Mouse (Mus musculus): ENCODE measurements around the gene Hras. TPM values are rescaled to one million over a fixed set of nuclear protein-coding genes. Genes with fewer than 3 reads are reported as not detected.

Hras gene
- polyA plus RNA-seq, 1 experiment from 2014 or later: 94.5 TPM

- WGBS: 88% methylated on average over 4 of the region's 4 CpGs
- Histone ChIP-seq H3K27ac (no peak overlapping the region), H3K9me3 (no peaks in the 10 kb centered on the region), H3K36me3 (peaks cover 90% of the 10 kb centered on the region), H3K9ac (no peak overlapping the region), H3K4me1 (no peaks in the 10 kb centered on the region), H3K4me2 (replicated peaks) (no peak overlapping the region), H3K4me3 (no peak overlapping the region), H3K27me3 (no peaks in the 10 kb centered on the region)
- ATAC-seq (ENCODE audit: low FRiP score, low read depth): no peak
Measured at GRCm38 (mm10) chr7:141141326-141141725, 52.5 kb downstream of the Hras start.

MicroRNAs within 50 kb of the gene (microRNA counts, 519-probe panel; counts per million panel counts)
- 3,898 counts per million, percentile 74 among the panel's probes with 10 or more counts for microRNA mmu-miR-210

Small RNAs within 50 kb of the gene (microRNA-seq; reads per million reads assigned to microRNA genes)
- gene Mir210: 619 reads per million, percentile 71 among the genes with 10 or more reads in this experiment

Other genes starting within 250 kb of the Hras start
- 10.7 and 15.2 TPM in 2 replicates for gene Ifitm5, start 243.7 kb downstream of the Hras start, polyA plus RNA-seq (2015; fragmentation: Nextera tagmentation; extraction: Ambion mirVana)
- gene Gm45717, start 238.1 kb downstream of the Hras start, polyA plus RNA-seq (2015; fragmentation: Nextera tagmentation; extraction: Ambion mirVana): not detected in 2 replicates
- 1,181 and 1,271 TPM in 2 replicates for gene Ifitm2, start 238.0 kb downstream of the Hras start, polyA plus RNA-seq (2015; fragmentation: Nextera tagmentation; extraction: Ambion mirVana)
- gene Ifitm1, start 226.8 kb downstream of the Hras start, polyA plus RNA-seq (2015; fragmentation: Nextera tagmentation; extraction: Ambion mirVana): 50.2 and 64.6 TPM in 2 replicates
- 121 and 130 TPM in 2 replicates for gene Ifitm3, start 183.2 kb downstream of the Hras start, polyA plus RNA-seq (2015; fragmentation: Nextera tagmentation; extraction: Ambion mirVana)
- 0.31 TPM in 1 of 2 replicates, not detected in the other for gene Ifitm6, start 176.1 kb downstream of the Hras start, polyA plus RNA-seq (2015; fragmentation: Nextera tagmentation; extraction: Ambion mirVana)
- not detected in 2 replicates for gene Gm17387, start 164.9 kb downstream of the Hras start, polyA plus RNA-seq (2015; fragmentation: Nextera tagmentation; extraction: Ambion mirVana)
- gene B4galnt4, start 132.9 kb downstream of the Hras start, polyA plus RNA-seq (2015; fragmentation: Nextera tagmentation; extraction: Ambion mirVana): 21.5 and 26.9 TPM in 2 replicates
- gene Pkp3, start 115.8 kb downstream of the Hras start, polyA plus RNA-seq (2015; fragmentation: Nextera tagmentation; extraction: Ambion mirVana): 23.9 and 25.5 TPM in 2 replicates
- gene Sigirr, start 93.4 kb downstream of the Hras start, polyA plus RNA-seq (2015; fragmentation: Nextera tagmentation; extraction: Ambion mirVana): 2.7 and 3.1 TPM in 2 replicates
- gene Ano9, start 76.2 kb downstream of the Hras start, polyA plus RNA-seq (2015; fragmentation: Nextera tagmentation; extraction: Ambion mirVana): 1.3 and 2.1 TPM in 2 replicates
- gene Ptdss2, start 71.6 kb downstream of the Hras start, polyA plus RNA-seq (2015; fragmentation: Nextera tagmentation; extraction: Ambion mirVana): 85.5 and 89.2 TPM in 2 replicates
- 112 and 118 TPM in 2 replicates for gene Rnh1, start 21.1 kb downstream of the Hras start, polyA plus RNA-seq (2015; fragmentation: Nextera tagmentation; extraction: Ambion mirVana)
- gene Lrrc56, start 152 bp upstream of the Hras start, polyA plus RNA-seq (2015; fragmentation: Nextera tagmentation; extraction: Ambion mirVana): 11.4 and 12.9 TPM in 2 replicates
- gene Lmntd2, start 20.1 kb upstream of the Hras start, polyA plus RNA-seq (2015; fragmentation: Nextera tagmentation; extraction: Ambion mirVana): 2.6 TPM in 2 replicates
- 32.7 and 34.0 TPM in 2 replicates for gene Rassf7, start 21.9 kb upstream of the Hras start, polyA plus RNA-seq (2015; fragmentation: Nextera tagmentation; extraction: Ambion mirVana)
- 87.2 and 88.0 TPM in 2 replicates for gene Phrf1, start 34.8 kb upstream of the Hras start, polyA plus RNA-seq (2015; fragmentation: Nextera tagmentation; extraction: Ambion mirVana)
- gene Irf7, start 72.5 kb upstream of the Hras start, polyA plus RNA-seq (2015; fragmentation: Nextera tagmentation; extraction: Ambion mirVana): 1.8 and 2.3 TPM in 2 replicates
- 0.13 TPM in 1 of 2 replicates, not detected in the other for gene Cdhr5, start 82.8 kb upstream of the Hras start, polyA plus RNA-seq (2015; fragmentation: Nextera tagmentation; extraction: Ambion mirVana)
- 12.1 and 12.8 TPM in 2 replicates for gene Sct, start 85.1 kb upstream of the Hras start, polyA plus RNA-seq (2015; fragmentation: Nextera tagmentation; extraction: Ambion mirVana)
- gene Drd4, start 98.0 kb upstream of the Hras start, polyA plus RNA-seq (2015; fragmentation: Nextera tagmentation; extraction: Ambion mirVana): 1.6 and 2.3 TPM in 2 replicates
- gene Deaf1, start 133.7 kb upstream of the Hras start, polyA plus RNA-seq (2015; fragmentation: Nextera tagmentation; extraction: Ambion mirVana): 77.5 and 79.9 TPM in 2 replicates
- 45.0 and 48.7 TPM in 2 replicates for gene Tmem80, start 133.7 kb upstream of the Hras start, polyA plus RNA-seq (2015; fragmentation: Nextera tagmentation; extraction: Ambion mirVana)
- 7.4 and 10.3 TPM in 2 replicates for gene Eps8l2, start 144.9 kb upstream of the Hras start, polyA plus RNA-seq (2015; fragmentation: Nextera tagmentation; extraction: Ambion mirVana)
- gene Taldo1, start 198.2 kb upstream of the Hras start, polyA plus RNA-seq (2015; fragmentation: Nextera tagmentation; extraction: Ambion mirVana): 266 and 280 TPM in 2 replicates
- gene Gatd1, start 220.1 kb upstream of the Hras start, polyA plus RNA-seq (2015; fragmentation: Nextera tagmentation; extraction: Ambion mirVana): 73.8 and 75.9 TPM in 2 replicates
- gene Cend1, start 235.5 kb upstream of the Hras start, polyA plus RNA-seq (2015; fragmentation: Nextera tagmentation; extraction: Ambion mirVana): 5.1 and 5.2 TPM in 2 replicates
- 38.8 and 39.3 TPM in 2 replicates for gene Slc25a22, start 243.9 kb upstream of the Hras start, polyA plus RNA-seq (2015; fragmentation: Nextera tagmentation; extraction: Ambion mirVana)

Measured in limb, embryonic 13.5 days (tissue).